Mouse (Mus musculus): ENCODE measurements around the gene Thada.
"Not testable (repeated sequence)": the region's sequence is repeated elsewhere in the genome, so short reads cannot be mapped to it uniquely, and the experiment has no call there.

The Thada gene

DNA sequence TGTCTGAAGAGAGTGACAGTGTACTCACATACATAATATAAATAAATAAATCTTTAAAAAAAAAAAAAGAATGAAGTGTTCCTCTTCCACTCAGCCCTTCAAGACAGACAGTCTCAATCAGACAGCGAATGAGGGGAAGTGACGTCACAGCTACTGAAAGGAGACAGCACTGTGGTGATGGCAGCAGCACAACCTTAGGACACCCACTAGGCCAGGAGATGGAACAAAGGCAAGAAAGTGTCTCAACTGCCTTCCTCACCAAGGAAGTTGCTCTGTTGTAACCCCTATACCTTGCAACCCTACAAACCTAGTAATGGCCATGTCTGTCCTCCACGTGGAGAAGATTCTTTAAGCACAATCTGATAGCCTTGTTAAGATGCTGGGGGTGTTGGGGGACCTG, 125.4 kb downstream of the Thada start:
- DNase-seq = no peak

DNA sequence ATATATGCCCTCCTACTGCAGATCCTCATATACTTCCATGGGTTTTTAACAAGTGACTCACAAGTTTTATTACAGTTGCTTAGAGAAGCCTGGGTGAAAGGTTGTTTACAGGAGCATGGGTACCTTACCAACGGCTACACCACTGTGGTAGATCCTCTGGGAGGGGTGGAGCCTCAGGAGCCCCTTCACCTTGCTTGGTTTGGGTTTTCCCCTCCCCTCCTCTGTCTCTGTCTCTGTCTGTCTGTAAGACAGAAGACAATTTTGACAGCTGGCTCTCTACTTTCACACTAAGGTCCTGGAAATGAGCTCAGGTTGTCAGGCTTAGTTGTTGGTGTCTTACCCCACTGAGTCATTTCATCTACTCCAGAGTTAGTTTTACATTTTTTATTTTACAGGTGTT, 130.0 kb downstream of the Thada start:
- DNase-seq = no peak

DNA sequence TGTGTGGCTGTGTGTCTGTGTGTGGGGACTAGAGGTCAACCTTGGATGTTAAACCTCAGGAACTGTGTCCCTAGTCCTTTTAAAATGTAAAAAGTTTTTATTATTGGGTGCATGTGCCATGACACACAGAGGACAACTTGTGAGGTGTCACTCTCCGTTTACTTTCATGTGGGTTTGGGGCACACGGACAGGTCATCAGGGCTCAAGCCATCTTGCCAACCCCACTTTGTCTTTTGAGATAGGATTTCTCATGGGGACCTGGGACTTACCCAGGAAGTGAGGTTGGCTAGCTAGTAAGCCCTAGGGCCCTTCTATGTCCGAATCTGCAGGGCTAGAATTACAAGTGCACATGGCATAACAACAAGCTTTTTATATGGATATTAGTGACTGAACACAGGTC, 130.9 kb downstream of the Thada start:
- no peak for DNase-seq

DNA sequence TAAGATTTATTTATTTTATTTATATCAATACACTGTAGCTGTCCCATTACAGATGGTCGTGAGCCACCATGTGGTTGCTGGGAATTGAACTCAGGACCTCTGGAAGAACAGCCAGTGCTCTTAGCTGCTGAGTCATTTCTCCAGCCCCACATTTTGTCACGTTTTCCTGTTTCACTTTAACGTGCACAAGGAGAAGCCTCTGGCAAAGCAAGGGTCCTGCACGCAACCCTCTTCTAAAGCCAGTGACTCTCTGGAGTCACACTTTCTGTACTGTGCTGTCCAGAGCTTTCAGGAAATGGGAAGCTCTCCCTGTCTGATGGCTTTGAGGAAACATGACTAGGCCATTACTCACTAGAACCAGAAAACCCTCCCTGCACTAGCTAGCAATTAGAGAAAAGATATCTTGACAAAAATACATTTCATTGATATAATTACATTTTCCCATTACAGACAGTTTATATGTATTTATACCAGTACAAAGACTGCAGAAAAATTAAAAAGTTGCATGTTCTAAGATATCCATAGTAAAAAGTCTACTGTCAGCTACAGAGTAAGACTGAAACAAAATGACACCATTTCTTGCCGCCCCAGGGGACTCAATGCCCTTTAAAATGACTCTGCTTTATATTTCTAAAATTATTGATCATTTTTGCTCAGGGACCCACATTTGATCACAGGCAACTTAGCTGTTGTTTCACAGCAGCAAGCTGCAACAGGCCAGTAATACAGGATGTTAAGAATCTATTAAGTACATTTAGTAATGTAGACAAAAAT, 131.6 kb downstream of the Thada start:
- no peak for DNase-seq

DNA sequence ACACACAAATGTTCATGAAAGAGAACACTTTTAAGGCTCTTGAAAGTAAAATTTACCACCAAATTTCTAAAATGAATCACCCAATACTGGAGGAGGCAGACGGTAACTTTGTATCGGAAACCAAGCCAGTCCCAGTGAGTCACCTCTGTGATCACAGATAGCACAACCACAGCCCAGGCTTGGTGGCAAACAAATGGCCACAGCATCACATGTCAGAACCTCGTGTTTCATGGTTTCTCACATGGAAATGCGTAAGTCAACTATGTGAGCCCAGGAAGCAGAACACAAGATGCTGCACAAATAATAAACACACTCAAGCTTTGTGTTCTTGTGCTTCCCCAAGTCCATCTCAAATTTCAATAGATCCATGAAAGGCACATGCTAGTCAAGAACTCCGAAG, 133.1 kb downstream of the Thada start:
- DNase-seq = no peak

DNA sequence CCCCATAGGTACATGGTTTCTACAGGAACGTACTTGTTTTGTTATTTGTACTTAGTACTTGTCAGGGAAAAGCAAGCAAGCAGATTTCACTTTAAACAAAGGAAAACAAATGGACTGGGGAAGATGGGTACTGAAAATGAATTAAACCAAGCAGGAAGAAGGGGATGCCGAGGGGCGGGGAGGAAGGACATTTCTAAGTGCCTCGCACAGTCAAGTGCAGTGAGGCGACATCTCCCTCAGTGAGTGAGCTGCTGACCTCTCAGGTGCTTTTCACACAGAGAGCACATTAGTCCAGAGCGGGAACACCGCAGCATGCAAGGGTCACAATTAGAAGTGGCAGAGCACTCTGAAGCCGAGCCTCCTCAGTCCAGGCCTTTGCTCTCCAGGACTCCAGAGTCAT, 135.0 kb downstream of the Thada start:
- DNase-seq = no peak

DNA sequence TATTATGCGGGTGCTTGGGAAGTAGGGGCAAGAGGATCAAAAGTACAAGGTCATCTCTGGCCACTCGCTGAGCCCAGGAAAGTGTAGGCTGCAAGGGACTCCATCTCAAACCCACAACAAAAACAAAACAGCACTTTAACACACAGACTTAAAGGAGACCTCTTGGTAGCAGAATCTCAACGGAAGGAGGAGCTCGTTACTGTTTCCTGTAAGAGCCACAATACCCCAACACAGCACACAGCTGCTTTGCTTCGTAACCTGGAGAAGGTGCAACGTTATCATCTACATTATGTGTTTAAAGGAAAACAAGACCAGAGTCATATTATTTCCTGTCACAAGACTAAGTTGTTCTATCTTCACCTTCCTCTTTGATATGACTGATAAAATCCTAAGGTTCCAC, 135.5 kb downstream of the Thada start:
- DNase-seq = no peak

DNA sequence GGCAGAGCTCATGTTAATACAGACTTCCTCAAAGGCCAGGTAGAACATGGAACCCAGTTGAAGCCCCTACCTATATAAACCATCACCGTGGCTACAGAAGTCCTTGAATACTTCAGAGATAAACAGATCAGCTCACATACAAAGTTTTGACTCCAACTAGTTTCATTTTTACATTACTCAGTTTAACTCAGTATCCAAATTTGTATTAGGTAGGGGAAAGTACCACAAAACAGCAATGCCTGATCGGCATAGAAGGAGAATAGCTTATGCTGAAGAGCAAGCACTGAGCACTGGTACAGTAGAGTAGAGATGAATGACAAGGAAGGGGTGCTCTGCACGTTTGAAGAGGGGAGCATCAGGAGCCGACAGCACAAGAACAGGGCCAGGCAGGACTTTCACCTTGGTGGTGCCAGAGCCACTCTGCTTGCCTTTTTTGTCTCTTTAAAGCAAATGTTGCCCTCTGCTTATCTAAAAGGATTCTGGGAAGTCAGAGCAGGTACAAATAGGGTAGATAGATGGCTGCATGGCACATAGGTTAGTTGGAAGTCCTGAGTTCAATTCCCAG, 136.0 kb downstream of the Thada start:
- DNase-seq = no peak

DNA sequence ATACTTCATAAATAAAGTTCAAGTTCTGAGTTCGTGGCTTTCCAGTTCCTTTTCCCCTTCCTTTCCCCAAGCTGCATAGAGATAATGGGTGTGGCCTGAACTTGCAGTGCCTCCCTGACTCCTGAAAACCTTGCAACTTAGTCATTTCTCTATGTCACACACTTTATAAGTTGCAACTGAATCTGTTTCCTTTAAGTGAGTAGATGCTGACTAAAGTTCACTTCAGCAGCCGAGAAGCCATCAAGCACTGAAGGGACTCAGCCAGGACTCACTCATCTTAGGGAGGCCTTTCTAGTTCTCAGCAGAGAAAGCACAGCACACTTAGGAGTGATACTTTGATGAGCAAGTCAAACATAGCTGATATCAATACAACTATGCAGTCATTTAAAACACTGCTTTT, 137.5 kb downstream of the Thada start:
- no peak for DNase-seq

DNA sequence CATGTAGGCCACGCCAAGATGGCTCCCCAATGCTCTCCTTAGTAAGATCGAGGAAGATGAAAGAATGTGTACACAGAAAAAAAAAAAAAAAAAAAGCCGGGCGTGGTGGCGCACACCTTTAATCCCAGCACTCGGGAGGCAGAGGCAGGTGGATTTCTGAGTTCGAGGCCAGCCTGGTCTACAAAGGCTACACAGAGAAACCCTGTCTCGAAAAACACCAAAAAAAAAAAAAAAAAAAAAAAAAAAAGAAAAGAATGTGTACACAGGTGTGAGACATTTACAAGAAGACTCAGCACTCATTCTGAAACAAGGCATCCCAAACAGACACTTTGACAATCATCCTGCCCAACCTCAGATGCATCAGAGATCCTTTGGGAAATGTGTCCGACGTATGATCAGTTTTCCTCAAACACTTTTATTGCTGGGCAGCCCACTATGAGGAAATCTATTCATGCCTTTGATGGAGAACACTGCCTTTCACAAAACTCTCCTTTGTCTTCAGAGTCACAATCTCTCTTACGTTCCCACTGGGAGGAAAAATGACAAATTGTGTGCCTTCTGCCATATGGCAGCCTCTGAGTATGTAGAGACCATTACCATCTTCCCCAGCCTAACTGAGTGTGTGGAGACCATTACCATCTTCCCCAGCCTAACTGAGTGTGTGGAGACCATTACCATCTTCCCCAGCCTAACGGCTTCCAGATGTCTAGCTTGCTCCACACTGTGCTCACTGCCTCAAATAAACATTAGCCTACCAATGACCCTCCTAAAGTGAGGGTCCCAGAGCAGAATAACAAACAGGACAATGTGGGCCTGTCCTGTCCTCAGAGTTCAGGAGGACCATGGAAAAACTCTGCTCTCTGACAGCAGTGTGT, 138.7 kb downstream of the Thada start:
- DNase-seq = no peak

DNA sequence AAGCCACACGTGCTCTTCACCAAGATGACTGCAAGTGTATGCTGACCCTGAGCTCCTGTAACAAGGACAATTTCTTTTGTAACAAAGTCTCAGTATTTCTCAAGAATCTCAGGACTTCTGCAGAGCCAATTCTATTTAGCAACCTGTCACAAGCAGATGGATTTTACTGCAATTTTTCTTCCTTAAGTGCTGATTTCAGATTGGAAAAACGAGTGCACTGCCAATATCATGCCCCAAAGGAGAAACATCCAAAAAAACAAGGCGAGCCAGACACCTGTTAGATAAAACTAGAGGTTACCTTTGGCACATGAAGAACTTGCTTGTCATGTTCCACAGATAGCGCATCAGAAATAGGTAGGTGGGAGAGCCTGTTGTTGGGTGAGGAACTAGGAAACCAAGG, 143.8 kb downstream of the Thada start:
- no peak for DNase-seq

DNA sequence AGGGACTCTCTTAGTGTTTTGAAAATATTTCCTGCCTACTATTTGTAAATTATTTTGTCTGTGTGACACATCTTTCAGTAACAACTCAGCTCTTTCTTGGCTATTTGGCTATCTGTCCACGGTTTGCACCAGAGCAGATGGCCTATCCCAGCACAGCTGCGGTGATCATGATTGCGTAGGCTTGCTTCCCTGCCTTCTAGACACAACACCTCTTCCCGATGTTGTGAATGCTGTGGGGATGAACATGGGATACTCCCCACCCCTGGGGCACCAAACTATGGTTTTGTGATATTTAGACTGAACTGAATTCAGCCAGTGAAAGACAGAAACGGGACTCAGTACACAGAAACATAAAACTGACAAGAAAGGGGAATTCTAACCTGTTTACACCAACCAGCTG, 144.7 kb downstream of the Thada start:
- no peak for DNase-seq

DNA sequence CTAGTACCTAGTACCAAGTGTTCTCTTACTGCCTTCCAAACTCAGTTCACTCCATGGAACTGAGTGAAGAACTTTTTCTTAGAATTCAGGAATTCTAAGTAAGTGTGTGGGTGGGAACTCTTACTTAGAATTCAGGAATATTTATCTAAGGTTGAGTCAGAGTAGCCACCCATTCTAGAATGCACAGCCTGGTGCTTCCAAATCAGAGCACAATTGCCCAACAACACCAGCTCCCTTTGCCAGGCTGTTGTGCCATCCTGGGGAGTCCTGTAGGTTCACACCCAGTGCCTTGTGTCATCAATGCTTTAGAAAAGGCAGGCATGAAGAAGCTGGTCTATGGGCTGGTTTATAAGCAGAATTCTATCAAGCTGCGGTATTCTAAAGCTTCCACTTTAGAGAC, 145.4 kb downstream of the Thada start:
- no peak for DNase-seq

DNA sequence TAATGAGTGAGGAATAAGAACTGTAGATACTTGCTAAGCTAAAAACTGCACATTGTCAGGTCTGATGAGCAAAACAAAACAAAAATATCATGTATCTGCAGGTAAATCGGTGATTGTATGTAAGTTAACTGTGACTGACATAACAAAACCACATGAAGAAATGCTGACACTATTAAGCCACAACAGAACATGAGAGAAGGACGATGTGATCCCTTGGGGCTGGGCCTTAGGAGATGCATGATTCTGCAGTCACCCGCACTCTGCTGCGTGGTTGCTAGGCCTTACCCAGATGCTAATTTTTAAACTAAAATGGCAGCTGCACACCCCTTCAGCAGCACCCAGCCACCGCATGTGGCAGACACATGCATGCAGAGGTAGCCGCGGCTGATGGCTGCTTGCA, 151.7 kb downstream of the Thada start:
- DNase-seq = no peak

DNA sequence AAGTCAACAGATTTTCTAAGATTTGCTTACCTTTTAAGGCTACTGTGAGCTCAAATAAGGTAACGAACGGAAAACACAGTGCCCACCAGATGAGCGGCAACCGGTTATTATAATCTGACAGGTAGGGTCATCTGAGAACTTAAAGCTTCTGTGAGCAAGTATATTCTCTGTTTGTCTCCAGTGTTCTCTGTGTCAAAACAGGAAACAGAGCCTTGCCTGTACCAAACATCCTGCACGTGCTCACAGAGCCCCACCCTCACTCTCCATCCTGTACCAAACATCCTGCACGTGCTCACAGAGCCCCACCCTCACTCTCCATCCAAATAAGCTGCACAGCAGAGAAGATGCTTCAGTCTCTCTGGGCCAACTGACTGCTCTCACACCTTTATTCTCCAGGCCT, 152.5 kb downstream of the Thada start:
- no peak for DNase-seq

DNA sequence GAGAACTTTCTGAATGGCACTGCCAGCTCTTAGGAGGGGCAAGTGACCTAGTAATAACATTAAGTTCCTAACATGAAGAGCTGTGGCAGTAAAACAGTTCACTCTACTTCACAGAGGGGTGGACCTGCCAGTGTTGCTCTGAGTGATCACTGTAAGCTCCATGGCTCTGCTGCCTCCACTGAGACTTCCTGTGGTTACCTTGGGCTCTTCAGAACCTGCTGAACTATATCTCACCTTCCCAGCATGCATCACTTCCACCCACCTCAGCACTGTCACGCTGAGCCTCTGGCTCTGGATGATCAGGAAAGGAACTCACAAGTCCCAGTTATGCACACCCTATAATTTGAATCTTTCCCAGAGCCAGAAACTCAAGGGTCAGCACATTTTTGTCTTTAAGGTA, 159.9 kb downstream of the Thada start:
- no peak for DNase-seq

DNA sequence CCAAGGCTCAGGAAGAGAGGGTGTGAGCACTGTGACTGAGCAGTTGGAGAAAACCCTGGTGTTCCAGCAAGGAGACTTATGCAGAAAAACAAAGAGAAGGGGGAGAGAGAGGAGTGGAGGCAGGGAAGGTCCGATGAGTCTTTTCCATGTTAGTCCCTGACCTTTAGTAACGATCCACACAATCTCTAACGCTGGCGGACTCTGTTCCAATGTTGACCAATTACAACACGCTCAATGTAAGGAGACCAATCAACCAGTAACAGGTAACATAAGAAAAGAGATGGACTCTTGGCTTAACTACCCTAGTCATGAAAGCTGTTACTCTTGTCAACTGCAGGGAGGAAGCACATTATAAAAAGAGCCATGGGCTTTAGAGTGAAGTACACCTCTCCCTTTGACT, 160.9 kb downstream of the Thada start:
- no peak for DNase-seq

DNA sequence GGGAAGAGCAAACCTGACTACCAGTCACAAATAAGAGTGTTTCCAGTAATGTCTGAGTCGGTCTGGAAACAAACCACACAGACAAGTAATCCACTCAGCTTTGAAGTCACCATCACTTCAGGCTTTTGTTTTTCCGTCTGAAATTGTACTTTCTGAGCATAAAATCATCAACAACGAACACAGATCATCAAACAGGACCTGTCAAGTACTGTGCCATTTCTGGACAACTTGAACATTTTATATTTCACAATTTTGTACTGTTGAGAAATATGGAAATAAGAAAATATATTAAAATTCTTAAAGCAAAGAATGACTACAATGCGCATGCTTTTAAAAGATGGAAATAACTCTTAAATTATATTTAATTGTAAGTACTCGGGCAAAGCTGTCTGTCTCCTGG, 161.9 kb downstream of the Thada start:
- DNase-seq = no peak

DNA sequence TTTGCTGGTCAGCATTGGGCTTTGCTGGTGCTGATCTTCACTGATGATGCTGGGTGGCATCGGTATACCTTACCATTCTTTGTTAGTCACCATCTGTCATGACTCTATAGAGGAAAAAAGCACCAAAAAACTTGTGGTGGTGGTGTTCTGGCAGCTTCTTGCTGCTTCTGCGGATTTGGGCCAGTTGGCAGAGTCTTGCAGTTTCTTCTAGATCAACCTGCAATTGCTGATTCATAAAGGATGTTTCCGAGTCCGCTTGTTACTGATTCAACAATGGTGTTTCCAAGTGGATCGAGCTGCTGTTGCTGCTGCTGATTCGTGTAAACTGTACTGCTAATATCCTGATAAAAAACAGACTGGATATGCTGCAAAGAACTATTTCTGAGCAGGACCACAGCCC, 168.0 kb downstream of the Thada start:
- no peak for DNase-seq

DNA sequence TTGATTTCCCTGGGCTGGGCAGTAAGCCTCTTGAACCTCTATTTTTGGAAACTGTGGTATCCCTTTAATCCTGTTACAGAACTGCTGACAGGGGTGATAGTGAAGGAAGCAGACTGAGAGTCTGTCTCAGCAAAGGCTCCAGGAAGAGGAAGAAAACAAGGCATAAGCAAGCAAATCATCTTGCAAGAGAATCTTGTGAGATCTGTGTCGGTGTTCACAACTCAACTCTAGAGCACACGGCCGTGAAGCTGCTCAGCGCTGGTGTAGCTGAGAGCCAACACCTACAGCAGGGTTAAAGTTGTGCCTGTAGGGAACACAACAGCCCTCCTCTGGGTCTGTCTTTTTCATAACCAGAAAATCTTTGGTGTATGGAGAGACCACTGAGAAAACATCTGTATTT, 172.8 kb downstream of the Thada start:
- DNase-seq = no peak

DNA sequence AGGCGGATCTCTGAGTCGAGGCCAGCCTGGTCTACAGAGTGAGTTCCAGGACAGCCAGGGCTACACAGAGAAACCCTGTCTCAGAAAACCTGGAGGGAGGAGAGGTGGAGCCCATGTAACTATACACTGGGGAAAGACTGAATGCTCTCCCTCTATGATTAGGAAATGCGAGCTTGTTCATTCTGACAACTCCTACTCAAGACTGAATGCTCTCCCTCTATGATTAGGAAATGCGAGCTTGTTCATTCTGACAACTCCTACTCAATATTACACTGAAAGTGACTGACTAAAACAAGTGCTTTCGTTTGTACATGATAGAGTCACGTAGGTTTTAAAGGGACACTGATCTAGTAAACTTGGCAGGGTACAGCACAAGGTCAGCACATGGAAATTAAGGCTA, 174.8 kb downstream of the Thada start:
- not testable (repeated sequence) for DNase-seq

DNA sequence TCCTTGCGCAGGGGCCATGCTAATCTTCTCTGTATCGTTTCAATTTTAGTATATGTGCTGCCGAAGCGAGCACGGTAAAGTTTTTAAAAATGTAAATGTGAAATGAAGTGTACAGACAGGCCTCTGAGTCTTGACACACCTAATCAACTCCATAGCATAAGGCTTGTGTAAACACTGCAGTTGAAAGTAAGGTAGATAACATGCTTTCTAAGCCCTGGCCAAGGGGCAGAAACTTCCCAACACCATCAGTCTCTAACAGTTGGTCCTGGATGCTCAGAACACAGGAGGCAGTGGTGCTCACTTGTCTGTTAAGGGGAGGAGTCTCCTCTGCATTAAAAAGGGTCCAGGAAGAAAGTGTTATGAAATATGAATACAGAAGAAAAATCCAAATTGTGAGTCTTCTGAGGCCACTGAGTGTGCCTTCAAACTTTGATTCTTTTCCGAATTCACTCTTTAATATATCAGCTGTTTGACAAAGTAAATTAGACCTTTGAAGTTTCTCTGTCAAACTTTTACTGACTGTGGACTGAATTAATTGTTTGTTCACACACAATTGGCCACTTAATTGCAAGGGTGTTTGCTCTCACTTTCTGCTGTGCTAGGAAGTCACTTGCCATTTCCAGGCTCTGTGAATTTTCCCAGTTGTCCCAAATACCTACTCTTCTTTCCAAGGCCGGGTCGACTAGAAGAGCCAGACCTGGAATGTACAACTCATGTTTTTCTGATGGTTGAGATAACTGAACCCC, 178.2 kb downstream of the Thada start:
- DNase-seq = no peak

DNA sequence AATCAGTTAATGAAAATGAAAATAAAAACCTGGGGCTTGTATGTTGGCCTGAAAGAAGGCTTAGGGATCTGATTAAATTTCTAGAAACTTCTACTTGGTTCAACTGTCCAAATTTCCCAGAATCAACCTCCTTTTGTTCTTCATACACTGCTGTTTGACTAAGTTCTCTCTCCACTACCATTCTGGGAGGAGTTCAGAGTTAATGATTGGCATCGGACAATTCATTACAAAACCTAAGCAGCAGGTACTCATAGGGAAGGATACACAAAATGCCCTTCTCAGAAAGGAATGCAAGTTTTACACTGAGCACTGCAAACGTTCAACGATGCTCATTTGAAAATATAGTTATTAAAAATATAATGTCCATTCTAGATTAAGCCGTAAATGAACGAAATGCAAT, 179.5 kb downstream of the Thada start:
- no peak for DNase-seq
